Mouse (Mus musculus) frontal cortex, adult 2 months (tissue): ENCODE results near the gene Aaed1. TPM values are rescaled to one million over a fixed set of nuclear protein-coding genes. Genes with fewer than 3 reads are reported as not detected.

Experiments
- DNase-seq, 2 experiments: peaks; one replicate each; pipeline ENCODE4 v3.0.0; 2022; ENCODE audit warnings: low spot score in 1 of 2; ENCODE audit errors: extremely low spot score in 1 of 2
- polyA plus RNA-seq: library from polyadenylated mRNA; depleted of rRNA; stranded (reverse); fragments of >200 nt; gene quantifications from 2 replicates; pipeline ENCODE4 v1.2.3, GENCODE M21; 2012; rRNA removed

The Aaed1 gene
- polyA plus RNA-seq = 14.7 and 17.3 TPM in 2 replicates

DNA sequence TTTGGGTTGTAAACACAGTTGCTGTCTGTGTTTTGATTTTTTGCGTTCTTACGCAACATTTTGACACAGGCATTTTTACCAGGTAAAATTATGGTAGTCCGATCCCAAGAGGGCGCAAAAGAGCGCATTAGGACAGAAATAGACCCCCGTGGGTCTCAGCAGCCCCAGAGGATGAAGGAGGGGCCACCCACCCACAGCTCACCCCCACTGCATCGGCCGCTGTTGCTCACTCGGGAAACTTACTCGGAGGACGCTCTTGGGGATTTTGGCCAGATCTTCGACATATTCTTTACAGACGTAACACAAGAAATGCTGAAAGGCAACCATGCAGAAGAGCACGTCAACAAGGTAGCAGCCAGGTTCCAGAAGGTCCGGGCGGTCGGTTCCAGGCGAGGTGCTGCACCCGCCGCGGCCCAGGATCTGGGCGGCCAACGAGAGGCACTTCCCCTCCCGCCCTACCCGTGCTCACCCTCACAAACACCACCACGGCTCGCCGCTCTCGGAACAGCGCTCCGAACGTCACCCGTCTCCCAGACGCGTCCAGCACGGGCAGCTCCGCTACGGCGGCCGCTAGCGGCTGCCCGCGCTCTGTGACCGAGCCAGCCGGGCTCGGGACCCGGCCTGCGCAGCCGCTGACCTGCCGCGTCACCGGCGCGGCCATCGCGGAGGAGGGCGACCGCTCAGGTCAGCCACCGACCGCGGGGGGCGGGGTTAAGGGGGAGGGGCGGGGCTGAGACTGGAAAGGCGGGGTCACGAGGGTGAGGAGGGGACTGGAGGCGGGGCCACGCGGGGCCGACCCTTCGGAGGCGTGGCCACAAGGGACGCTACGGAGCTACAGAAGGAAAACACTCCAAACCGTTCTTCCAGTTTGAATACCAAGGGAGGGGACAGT, at the start of gene Aaed1:
Gene Aaed1 (minus strand): TSS at position 687 of the 892 bp plus-strand sequence.
- DNase-seq = peak; percentile 81 to 92

DNA sequence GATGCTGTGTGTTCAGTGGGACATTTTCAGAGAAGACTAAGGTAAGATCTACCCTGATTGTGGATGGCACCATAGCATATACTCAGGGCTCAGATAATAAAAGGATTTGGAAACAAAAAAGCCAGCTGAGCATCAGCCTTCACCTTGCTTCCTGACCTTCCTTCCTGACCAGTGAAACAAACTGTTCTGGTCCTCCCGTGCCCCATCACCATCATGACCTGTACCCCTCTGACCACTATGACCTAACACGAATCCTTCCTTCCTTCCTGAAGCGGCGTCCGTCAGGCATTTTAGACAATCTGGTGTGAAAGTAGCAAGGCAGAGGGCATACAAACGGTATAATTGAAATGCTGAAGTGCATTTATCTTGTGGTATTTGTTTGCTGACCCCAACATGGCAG, 49.6 kb upstream of the Aaed1 start:
- DNase-seq = no peak

DNA sequence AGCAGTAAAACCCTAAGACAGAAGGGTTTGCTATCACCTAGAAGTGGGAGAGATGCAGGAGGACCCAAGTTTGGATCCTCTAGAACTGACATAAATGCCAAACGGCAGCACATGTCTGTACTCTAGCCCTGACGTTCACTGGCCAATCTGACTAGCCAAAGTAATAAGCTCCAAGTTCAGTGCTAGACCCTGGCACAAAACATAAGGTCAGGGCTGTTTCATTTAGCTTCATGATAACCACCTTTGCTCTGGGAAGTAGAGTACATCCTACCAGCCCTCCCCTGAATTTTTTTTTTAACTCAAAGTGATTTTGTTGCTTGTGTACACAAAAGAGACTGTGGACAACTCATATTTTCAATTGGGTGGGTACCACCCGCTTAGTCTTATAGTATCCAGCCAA, 48.5 kb upstream of the Aaed1 start:
- DNase-seq = no peak

DNA sequence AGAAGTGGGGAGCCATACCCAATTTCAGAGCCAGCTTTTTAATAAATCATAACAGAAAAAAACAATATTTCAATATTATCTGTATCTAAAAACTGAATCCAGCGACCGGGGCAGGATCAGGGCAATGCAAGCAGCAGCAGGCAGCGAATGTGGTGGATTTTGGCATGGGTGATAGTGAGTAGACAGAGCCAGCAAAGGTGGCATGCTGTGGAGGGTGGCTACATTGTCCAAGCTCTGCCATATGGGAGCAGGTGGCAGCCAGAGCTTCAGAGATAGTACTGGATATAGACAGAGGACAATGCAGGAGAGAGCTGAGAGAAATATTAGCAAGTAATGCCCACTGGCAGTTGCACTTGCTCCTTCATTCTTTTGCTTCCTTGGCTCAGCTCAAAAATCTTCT, 47.2 kb upstream of the Aaed1 start:
- no peak for DNase-seq

DNA sequence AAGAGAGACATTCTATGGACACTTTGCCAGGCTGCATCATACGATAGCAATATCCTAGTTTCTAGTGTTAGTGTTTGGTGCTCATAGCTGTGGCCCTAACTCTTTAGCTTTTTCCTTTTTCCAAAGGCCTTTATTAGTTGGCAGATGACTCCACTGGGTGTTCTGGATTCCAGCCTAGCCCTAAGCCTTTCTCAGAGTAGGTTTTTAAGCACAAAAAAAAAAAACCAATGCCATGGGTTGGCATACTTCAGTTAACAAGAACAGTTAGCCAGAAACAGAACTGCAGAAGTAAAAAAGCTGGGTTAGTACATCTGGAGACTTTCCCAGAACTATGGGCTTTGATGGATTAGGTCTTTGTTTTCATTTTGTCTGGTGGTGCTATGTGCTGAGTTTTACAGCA, 46.0 kb upstream of the Aaed1 start:
- no peak for DNase-seq

DNA sequence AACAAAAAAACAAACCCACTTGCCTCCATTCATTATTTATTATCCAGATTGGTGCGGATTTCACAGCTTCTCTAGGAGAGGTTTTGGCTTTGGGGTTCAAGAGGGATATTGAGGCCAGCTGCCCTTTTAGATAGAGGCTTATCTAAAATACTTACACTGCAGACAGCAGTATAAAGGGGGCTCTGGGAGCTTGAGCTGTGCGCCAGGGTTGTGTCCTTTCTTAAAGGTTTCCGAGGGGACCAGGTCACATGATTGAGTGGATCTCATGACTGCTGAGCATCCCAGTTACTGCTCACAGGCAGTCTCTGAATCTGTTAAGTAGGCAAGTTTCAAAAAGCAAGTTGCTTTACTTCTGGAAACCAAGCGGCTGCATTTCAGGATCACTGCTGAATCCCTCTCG, 44.9 kb upstream of the Aaed1 start:
- no peak for DNase-seq

DNA sequence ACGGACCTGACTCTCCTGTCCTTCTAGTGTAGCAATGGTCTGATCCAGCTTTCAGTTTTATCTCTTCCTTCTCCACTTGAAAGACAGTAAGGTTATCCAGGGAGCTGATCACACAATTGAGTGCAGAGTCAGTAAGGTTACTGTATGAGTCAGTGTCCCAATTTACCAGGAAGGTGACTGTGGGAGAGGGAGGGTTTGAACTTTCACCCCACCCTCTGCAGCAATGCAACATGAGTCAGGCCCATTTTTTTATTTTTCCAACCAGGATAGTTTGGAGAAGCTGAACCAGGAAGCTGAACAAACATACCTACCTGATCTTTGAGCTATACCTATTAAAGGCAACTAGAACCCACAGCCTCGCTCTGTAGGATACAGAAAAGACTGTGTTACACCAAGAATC, 37.0 kb upstream of the Aaed1 start:
- DNase-seq = no peak

DNA sequence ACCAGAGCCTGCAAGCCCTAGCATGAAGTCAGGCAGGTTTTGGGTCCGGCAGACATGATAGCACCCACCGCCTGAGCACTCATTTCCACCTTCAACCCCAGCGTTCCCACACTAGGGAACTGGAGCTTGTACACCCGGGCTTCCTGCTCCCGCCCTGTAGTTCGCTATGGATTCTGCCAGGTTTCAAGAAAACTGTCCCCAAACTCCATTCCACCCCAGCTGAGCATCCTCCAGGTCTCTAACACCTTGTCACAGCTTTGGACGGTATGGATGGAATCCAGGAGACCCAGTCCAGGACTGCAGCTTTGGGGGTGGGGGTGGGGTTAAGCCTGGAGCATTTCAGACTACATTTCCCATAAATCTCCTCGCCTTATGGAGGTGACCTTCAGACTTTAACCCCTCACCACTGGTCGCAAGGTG, 31.6 kb upstream of the Aaed1 start:
- DNase-seq = peak in 1 of 2 experiments; percentile 57

DNA sequence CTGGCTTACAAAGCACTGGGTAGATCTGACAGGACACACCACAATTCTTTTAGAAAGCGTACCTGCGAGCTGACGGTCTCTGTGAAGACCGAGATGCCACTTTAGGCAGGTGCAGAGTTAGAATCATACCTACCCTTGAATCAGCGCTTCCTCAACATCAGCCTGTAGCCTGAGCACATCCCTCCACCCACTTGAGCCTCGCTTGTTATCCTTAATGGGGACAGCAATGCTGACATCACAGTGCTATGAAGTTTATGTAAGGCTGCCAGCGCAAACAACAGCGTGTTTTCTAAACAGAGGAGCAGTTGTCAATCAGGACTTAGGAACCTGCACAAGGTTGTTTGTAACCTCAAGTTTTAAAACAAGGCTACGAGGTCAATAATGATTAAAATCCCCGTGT, 31.1 kb upstream of the Aaed1 start:
- peak; percentile 26 to 53 for DNase-seq

DNA sequence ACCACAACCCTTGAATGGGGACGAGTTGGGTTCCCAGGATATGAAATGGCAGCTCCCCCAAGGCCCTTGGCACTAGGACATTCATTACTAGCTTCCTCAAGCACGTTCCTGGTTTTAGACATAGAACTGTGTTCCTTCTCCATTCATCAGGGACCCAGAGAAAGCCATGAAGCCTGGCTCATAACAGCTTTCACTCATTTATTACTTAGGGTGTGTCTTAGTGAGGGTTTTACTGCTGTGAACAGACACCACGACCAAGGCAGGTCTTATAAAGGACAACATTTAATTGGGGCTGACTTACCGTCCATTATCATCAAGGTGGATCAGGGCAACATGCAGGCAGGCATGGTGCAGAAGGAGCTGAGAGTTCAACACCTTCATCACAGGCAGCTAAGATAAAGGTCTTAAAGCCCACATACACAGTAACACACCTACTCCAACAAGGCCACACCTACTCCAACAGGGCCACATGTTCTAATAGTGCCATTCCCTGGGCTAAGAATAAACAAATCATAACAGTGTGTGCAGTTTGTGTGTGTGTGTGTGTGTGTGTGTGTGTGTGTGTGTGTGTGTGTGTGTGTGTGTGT, 23.1 kb upstream of the Aaed1 start:
- no peak for DNase-seq

DNA sequence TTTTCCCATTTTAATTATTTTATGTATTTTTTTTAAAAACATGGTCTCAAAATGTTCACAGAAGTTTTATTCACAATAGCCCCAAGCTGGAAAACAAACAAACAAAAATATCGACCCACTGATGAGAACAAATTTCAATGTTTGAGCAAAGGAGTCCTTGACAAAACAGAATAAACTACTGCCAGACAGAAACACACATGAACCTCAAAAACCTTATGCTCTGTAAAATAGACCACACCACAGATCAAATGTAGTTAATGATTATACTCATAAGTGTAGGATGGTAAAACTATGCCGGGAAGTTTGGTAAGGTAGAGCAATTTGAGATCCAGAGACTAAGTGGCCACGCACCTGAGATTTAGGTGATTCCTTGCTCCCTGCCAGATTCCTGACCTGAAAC, 20.6 kb upstream of the Aaed1 start:
- no peak for DNase-seq

DNA sequence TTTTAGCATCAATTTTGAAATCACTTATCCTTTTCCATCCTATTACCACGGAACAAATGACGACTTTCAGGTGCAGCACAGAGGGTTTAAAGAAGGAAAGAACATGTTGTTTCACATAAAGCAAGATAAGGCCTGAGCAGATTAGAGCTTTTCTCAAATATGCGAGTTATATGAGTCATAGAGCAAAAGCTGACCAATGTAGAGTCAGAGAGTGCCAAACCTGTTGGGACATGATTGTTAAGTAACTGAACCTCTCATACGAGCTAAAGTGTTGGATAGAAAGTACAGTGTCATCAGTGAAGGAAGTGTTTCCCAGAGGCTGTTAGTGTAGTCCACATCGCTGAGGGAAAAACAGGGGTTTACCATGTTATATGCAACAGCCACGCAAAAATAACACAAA, 19.8 kb upstream of the Aaed1 start:
- DNase-seq = no peak

DNA sequence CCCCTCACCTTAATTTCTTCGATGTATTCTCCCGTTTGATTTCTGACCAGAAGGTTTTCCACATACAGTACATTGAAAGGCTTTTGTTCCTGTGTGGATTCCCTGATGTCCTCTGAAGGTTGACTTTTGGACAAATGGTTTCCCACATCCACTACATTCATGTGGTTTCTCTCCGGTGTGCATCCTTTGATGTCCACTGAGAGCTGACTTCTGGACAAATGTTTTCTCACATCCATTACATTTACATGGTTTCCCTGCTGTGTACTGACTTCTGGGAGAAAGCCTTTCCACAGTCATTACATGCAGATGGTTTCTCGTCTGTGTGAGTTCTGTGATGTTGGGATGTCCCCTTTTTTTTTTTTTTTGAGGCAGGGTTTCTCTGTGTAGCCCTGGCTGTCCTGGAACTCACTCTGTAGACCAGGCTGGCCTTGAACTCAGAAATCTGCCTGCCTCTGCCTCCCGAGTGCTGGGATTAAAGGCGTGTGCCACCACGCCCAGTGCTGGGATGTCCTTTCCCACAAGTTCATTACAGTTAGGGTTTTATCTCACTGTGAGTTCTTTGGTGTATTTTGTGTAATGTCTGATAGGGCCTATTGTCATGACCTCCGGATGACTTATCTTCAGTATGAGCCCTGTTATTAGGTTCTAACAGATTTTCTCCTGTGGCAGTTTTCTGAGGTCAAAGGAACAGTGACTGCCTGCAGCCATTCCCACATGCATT, 10.2 kb upstream of the Aaed1 start:
- no peak for DNase-seq

DNA sequence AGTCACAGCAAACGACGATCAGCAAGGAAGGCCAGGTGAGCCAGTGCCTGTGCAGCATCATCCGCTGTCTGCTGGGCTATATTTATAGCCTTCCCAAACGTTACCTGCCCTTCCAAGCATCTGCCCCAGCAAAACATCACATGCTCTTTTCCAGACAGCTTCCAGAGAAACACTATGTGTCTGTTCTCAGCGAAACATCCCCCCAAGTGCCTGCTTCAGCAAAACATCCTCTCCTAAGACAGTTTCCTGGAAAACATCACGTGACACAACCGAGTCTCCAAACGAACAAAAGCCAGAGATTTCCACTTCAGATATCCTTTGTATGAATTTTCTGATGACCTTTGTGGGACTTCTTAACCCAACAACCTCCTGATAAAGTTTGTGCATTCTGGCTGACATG, 7.8 kb upstream of the Aaed1 start:
- no peak for DNase-seq

DNA sequence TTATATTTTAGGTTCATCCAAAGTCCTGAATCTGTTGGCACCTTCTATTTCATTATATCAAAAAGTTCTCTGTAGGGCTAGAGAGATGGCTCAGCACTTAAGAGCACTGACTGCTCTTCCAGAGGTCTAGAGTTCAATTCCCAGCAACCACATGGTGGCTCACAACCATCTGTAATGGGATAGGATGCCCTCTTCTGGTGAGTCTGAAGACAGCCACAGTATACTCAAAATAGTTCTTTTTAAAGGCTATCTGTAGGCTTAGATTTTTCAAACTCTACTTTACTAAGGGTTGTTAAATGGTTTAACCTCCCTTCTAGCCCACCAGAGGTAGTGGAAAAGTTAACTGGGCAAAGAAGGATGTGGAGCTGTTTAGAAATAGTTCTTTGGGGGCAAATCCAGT, 7.3 kb upstream of the Aaed1 start:
- DNase-seq = no peak

DNA sequence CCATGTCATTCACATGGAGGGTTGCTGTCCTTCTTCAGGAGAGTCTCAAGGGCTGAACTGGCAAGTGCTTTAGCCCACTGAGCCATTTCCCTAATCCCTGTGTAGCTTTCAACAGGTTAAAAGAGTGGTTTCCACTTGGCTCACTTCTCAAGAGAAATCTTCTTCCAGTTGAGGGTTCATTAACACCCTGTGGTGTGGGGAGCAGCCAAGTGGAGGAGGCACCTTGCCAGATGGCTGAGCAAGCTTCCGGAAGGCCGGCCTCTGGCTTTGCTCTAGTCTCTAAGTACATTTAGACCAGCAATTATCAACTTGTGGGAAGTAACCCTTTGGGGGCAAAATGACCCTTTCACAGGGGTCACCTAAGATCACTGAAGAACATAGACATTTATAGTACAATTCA, 5.8 kb upstream of the Aaed1 start:
- DNase-seq = no peak

DNA sequence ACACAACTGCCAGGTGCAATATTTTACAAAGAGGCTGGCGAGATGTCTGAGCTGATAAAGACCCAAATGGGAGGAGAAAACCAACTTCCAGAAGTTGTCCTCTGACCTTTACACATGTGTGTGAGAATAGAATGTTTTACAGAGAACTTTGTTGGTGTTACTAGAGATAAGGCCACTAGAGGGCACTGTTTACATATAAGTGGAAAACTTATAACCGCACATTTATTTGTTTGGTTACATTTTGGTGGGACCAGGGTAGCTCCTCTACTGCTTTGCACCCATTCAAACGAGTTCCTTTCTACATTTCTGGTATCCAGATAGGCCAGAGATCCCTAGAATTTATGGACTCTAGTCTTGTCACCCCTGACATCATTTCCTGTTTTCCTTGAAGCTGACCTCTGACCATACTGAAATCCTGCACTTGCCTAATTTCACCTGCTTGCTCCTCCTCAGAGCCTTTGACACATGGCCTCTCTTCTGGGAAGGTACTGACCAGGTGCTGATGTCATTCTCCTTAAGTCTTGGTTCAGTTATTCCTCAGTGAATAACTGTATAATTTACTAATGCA, 3.1 kb upstream of the Aaed1 start:
- DNase-seq = peak in 1 of 2 experiments; percentile 82

DNA sequence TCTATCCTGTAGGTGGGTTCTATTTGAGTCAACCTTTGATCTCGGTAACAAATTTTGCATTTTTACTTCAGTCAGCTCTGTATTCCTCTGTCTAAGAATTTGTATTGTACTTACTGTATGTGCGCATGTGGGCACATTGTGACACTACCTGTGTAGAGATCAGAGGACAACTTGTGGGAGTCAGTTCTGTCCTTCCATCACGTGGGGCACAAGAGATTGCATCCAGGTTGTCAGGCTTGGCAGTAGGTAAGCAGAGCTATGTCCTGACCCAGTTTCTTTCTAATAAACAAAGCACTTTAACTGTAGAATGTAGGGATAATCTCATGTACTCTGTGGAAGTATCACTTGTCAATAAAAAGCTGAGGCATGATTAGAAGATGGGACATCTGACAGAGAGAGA, 1.5 kb upstream of the Aaed1 start:
- no peak for DNase-seq

DNA sequence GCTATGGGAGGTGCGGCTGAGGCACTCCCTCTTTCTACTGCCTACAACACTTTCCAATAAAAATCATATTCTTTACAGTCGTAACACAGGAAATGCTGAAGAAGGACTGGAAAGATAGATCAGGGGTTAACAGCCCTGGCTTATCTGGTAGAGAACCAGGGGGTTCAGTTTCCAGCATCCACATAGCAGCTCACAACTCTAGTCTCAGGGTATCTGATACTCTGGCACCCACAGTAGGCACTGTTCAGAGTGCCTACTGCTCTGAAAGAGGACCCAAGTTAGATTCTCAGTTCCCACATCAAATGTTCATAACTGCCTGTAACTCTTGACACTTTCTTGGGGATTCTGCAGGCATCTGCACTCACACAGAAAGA, 393 bp upstream of the Aaed1 start:
- no peak for DNase-seq

DNA sequence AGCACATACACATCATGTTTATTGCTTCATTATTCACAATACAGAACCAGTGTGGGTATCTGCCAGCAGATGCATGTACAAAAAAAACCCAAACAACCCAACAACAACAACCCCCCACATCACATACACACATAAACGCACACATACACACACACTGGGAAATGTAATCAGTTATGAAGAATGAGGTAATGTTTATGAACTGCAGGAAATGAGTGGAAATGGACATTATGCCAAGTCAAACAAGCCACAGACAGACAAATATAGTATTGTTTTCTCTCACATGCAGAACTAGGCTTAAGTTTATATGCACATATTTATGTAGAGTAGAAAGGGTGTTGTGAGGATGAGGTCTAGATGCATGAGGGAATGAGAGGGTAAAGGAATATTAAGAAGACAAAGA, 1.2 kb downstream of the Aaed1 start:
- DNase-seq = no peak

DNA sequence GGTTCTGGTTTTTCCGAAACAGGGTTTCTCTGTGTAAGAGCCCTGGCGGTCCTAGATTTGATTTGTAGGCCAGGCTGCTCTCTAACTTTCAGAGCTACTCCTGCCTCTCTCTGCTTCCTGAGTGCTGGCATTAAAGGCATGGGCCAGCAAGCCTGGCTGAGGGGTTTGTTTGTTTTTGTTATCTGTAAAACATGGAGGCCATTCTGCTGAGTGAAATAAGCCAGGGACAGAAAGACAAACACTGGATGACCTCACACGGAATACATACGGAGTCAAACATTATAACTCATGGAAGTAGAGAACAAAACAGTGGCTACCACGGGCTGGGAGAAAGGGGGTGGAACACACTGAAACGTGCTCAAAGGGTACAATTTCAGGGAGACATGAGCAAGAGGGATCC, 1.9 kb downstream of the Aaed1 start:
- DNase-seq = no peak
